Mouse (Mus musculus): ENCODE measurements at regions not wholly inside any gene's neighbourhood (a gene's known extent, or its start where the extent isn't known, plus 50 kb on each side); places are given as distances from the start of the nearest gene placed in this dataset.

GRCm38 (mm10) chr4:152816139-152816757, 338.6 kb upstream of the Kcnab2 start:
- Histone ChIP-seq H3K36me3 (ENCODE audit: insufficient read depth, low read length) (no peaks in the 10 kb centered on the region), H3K27me3 (ENCODE audit: insufficient read depth, low read length) (no peaks in the 10 kb centered on the region), H3K4me2 (ENCODE audit: low read depth, low read length, poor library complexity, severe bottlenecking) (no peak overlapping the region), H3K27ac (ENCODE audit: low read depth, low read length) (no peak overlapping the region), H3K4me3 (ENCODE audit: low read depth, low read length) (no peak overlapping the region), H3K4me1 (ENCODE audit: insufficient read depth, low read length) (no peaks in the 10 kb centered on the region), H3K9ac (replicated peaks; ENCODE audit: low read length, poor library complexity, severe bottlenecking) (no peak overlapping the region), H3K9me3 (ENCODE audit: low read length) (no peaks in the 10 kb centered on the region)
- no peak for DNase-seq (ENCODE audit: low spot score)
- WGBS, result 89% methylated on average over 17 of the region's 17 CpGs
- no peak for ATAC-seq (ENCODE audit: low FRiP score)
- TF ChIP-seq CTCF (IDR thresholded peaks at IDR 0.05), result no peak

DNA sequence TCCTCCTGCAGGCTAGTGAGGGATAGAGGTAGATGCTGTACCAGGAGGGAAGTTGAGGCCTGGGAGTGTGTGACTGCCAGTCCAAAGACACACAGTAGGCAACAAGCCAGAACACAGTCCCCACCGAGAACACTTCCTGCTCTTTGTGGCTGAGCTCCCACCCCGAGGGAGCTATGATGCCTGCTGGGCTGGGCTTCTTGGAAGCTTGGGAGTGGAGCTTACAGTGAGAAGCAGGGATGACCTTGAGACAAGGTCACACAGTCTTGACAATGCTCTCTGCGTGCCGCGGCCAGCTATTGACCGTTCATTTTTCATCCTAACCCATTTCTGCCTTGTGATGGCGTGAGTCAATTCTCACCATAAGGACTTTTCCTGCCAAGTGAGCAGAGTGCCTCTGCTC, 328.9 kb upstream of the Kcnab2 start:
- 87% methylated on average over 7 of the region's 7 CpGs for WGBS
- 0 out of 2 replicates have a peak, but pooled peaks cover 3% of the 10 kb centered on the region for H3K27me3 ChIP-seq (ENCODE audit: insufficient read depth, low read length)
- ATAC-seq (ENCODE audit: low FRiP score) (no peak), DNase-seq (ENCODE audit: low spot score) (no peak)
- no peak overlapping the region for H3K4me2 ChIP-seq (ENCODE audit: low read depth, low read length, poor library complexity, severe bottlenecking)
- no peak overlapping the region for H3K4me3 ChIP-seq (ENCODE audit: low read depth, low read length)
- TF ChIP-seq CTCF (IDR thresholded peaks at IDR 0.05), result no peak
- no peak overlapping the region for H3K27ac ChIP-seq (ENCODE audit: low read depth, low read length)
- H3K9ac ChIP-seq (replicated peaks; ENCODE audit: low read length, poor library complexity, severe bottlenecking), result no peak overlapping the region
- no peaks in the 10 kb centered on the region for H3K9me3 ChIP-seq (ENCODE audit: low read length)
- no peaks in the 10 kb centered on the region for H3K36me3 ChIP-seq (ENCODE audit: insufficient read depth, low read length)
- no peaks in the 10 kb centered on the region for H3K4me1 ChIP-seq (ENCODE audit: insufficient read depth, low read length)

- H3K27me3 ChIP-seq (ENCODE audit: insufficient read depth, low read length), result no peaks in the 10 kb centered on the region
- H3K9me3 ChIP-seq (ENCODE audit: low read length), result no peaks in the 10 kb centered on the region
- H3K27ac ChIP-seq (ENCODE audit: low read depth, low read length), result no peak overlapping the region
- no peak for ATAC-seq (ENCODE audit: low FRiP score)
- H3K4me3 ChIP-seq (ENCODE audit: low read depth, low read length), result no peak overlapping the region
- no peak overlapping the region for H3K4me2 ChIP-seq (ENCODE audit: low read depth, low read length, poor library complexity, severe bottlenecking)
- 21% methylated on average over 10 of the region's 10 CpGs for WGBS
- no peaks in the 10 kb centered on the region for H3K4me1 ChIP-seq (ENCODE audit: insufficient read depth, low read length)
- H3K36me3 ChIP-seq (ENCODE audit: insufficient read depth, low read length), result no peaks in the 10 kb centered on the region
- TF ChIP-seq CTCF (IDR thresholded peaks at IDR 0.05), result no peak
- H3K9ac ChIP-seq (replicated peaks; ENCODE audit: low read length, poor library complexity, severe bottlenecking), result no peak overlapping the region
- peak; percentile 50 for DNase-seq (ENCODE audit: low spot score)
These were observed 321.7 kb upstream of the Kcnab2 start for GRCm38 (mm10) chr4:152799392-152799791.

GRCm38 (mm10) chr4:152788431-152788830, 310.8 kb upstream of the Kcnab2 start:
- DNase-seq (ENCODE audit: low spot score), result no peak
- no peak for ATAC-seq (ENCODE audit: low FRiP score)
- Histone ChIP-seq H3K9ac (replicated peaks; ENCODE audit: low read length, poor library complexity, severe bottlenecking) (no peak overlapping the region), H3K9me3 (ENCODE audit: low read length) (peaks cover 14% of the 10 kb centered on the region; the same call in 1 of the 2 replicates), H3K4me2 (ENCODE audit: low read depth, low read length, poor library complexity, severe bottlenecking) (no peak overlapping the region), H3K4me3 (ENCODE audit: low read depth, low read length) (no peak overlapping the region), H3K27ac (ENCODE audit: low read depth, low read length) (0 out of 2 replicates have a peak overlapping the region, but pooled peaks have one; percentile 51), H3K27me3 (ENCODE audit: insufficient read depth, low read length) (no peaks in the 10 kb centered on the region), H3K36me3 (ENCODE audit: insufficient read depth, low read length) (no peaks in the 10 kb centered on the region), H3K4me1 (ENCODE audit: insufficient read depth, low read length) (peaks cover 6% of the 10 kb centered on the region; the same call in 1 of the 2 replicates)
- WGBS, result 66% methylated on average over 7 of the region's 7 CpGs
- TF ChIP-seq CTCF (IDR thresholded peaks at IDR 0.05), result no peak

DNA sequence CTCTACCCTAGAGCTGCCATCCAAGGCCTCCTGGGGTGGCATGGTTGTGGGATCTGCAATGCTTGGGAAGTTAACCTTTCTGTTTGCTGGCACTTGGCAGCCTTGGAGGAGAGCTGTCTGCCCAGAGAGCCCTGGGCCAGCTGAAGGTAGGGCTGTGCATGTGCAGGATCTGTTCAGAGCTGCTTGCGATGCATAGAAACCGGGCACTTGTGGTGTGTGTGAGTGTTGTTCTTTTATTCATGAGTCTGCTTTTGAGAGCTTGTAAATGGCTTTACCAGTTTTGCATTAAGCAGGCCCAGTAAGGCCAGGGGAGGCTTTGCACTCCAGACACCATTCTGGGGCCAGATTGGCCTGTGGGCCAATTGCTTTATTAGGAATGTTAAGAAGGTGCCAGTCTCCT, 307.3 kb upstream of the Kcnab2 start:
- Histone ChIP-seq H3K4me1 (ENCODE audit: insufficient read depth, low read length) (peaks cover 6% of the 10 kb centered on the region; the same call in 1 of the 2 replicates), H3K9me3 (ENCODE audit: low read length) (no peaks in the 10 kb centered on the region), H3K27me3 (ENCODE audit: insufficient read depth, low read length) (no peaks in the 10 kb centered on the region), H3K36me3 (ENCODE audit: insufficient read depth, low read length) (no peaks in the 10 kb centered on the region), H3K27ac (ENCODE audit: low read depth, low read length) (no peak overlapping the region), H3K4me3 (ENCODE audit: low read depth, low read length) (no peak overlapping the region), H3K4me2 (ENCODE audit: low read depth, low read length, poor library complexity, severe bottlenecking) (no peak overlapping the region), H3K9ac (replicated peaks; ENCODE audit: low read length, poor library complexity, severe bottlenecking) (no peak overlapping the region)
- 44% methylated on average over 2 of the region's 2 CpGs for WGBS
- DNase-seq (ENCODE audit: low spot score) (no peak), ATAC-seq (ENCODE audit: low FRiP score) (no peak)
- no peak for TF ChIP-seq CTCF (IDR thresholded peaks at IDR 0.05)

DNA sequence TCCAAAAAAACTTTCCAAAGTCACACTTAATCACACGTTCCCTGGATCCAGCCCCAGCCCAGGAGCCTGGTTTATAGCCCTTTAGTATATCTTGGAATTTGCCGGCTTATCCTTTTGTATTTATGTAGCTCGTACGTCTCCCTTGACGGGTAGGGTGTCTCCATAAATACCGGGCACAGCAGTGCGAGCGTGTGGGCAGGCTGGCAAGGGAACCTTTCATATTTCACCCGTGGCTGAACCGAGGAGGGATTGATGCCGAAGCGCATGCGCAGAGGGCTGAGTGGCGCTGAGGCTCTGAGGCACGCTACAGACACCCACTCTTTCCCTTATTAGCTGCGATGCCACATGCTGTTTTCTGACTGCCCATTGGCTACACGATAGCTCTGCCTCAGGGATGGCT, 301.9 kb upstream of the Kcnab2 start:
- 79% methylated on average over 17 of the region's 17 CpGs for WGBS
- Histone ChIP-seq H3K4me2 (ENCODE audit: low read depth, low read length, poor library complexity, severe bottlenecking) (no peak overlapping the region), H3K9me3 (ENCODE audit: low read length) (no peaks in the 10 kb centered on the region), H3K4me1 (ENCODE audit: insufficient read depth, low read length) (no peaks in the 10 kb centered on the region), H3K9ac (replicated peaks; ENCODE audit: low read length, poor library complexity, severe bottlenecking) (no peak overlapping the region), H3K27ac (ENCODE audit: low read depth, low read length) (no peak overlapping the region), H3K27me3 (ENCODE audit: insufficient read depth, low read length) (no peaks in the 10 kb centered on the region), H3K4me3 (ENCODE audit: low read depth, low read length) (no peak overlapping the region), H3K36me3 (ENCODE audit: insufficient read depth, low read length) (no peaks in the 10 kb centered on the region)
- no peak for TF ChIP-seq CTCF (IDR thresholded peaks at IDR 0.05)
- DNase-seq (ENCODE audit: low spot score) (peak; percentile 44), ATAC-seq (ENCODE audit: low FRiP score) (no peak)
